Mouse (Mus musculus) olfactory bulb, adult 2 months (tissue): ENCODE results near the gene Sh3pxd2a.

Source experiments
- CTCF ChIP-seq: fragments of 200-500 bp; IDR thresholded peaks from 2 replicates; pipeline ENCODE4 v1.5.1; 2012; ENCODE audit warnings: low read depth, mild to moderate bottlenecking, low read length, moderate library complexity; ENCODE audit not compliant: insufficient read depth
- POLR2A ChIP-seq: fragments of 200-500 bp; IDR thresholded peaks from 2 replicates; pipeline ENCODE4 v1.6.1; 2012; ENCODE audit warnings: mild to moderate bottlenecking, low read depth, low read length, moderate library complexity; ENCODE audit not compliant: insufficient read depth

DNA sequence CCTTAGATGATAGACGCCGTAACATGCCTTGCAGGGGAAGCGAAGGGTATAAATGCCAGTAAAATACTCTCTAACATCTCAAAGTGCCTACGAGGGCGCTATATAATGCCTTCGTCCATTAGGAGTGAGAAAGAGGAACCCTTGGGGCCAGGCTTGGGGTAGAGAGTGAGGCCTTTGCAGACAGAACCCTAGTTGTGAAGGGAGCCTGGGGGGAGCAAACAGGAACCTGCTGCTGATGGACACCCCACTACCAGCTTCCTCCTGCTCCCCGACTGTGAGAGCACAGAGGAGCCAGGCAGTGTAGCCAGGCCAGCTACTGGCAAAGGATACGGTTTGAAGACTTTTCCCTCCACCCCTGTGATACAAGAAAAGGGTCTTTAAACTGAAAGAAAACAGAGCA, 200.6 kb downstream of the Sh3pxd2a start:
- no peak for TF ChIP-seq CTCF
- TF ChIP-seq POLR2A = no peak
